Mouse (Mus musculus) MEL (cell line): ENCODE results near the gene Adamts18. TPM values are rescaled to one million over a fixed set of nuclear protein-coding genes. Genes with fewer than 3 reads are reported as not detected.

ENCODE experiments used
- DNase-seq: peaks from one replicate; pipeline ENCODE4 v3.0.0; 2011; ENCODE audit warnings: low read depth, low spot score
- H3K27ac ChIP-seq: 2 replicates; pipeline ENCODE4 v1.5.1; 2012; ENCODE audit warnings: low read depth, mild to moderate bottlenecking, control low read depth, low read length, moderate library complexity; ENCODE audit not compliant: control insufficient read depth
- H3K27me3 ChIP-seq, 2 experiments: fragments of 150-350 bp in 1 of 2; sonication (generic) in 1 of 2; 2 replicates each; pipeline ENCODE4 v1.6.1; 2012; ENCODE audit warnings: low read length in 2 of 2, mild to moderate bottlenecking in 2 of 2, improper control_type of control experiment in 1 of 2, moderate library complexity in 1 of 2; ENCODE audit not compliant: insufficient read depth in 2 of 2, control insufficient read depth in 1 of 2
- H3K36me3 ChIP-seq, 2 experiments: 2 replicates each; pipeline ENCODE4 v1.6.1; 2012 to 2014; ENCODE audit warnings: low read length in 2 of 2, improper control_type of control experiment in 1 of 2, inconsistent platforms in 1 of 2, mild to moderate bottlenecking in 1 of 2; ENCODE audit not compliant: insufficient read depth in 2 of 2, control insufficient read depth in 1 of 2
- H3K4me1 ChIP-seq, 2 experiments: fragments of 150-350 bp in 1 of 2; sonication (generic) in 1 of 2; 2 replicates each; pipeline ENCODE4 v1.6.1; 2012; ENCODE audit warnings: low read length in 2 of 2, improper control_type of control experiment in 1 of 2, mild to moderate bottlenecking in 1 of 2; ENCODE audit not compliant: insufficient read depth in 2 of 2, control insufficient read depth in 1 of 2
- H3K4me3 ChIP-seq, 2 experiments: fragments of 150-350 bp in 1 of 2; sonication (generic) in 1 of 2; 2 replicates each; pipeline ENCODE4 v1.5.1; 2012; ENCODE audit warnings: low read depth in 2 of 2, low read length in 2 of 2, mild to moderate bottlenecking in 2 of 2, moderate library complexity in 2 of 2, control low read depth in 1 of 2, improper control_type of control experiment in 1 of 2; ENCODE audit not compliant: control insufficient read depth in 1 of 2, insufficient read depth in 1 of 2
- H3K79me2 ChIP-seq: 2 replicates; pipeline ENCODE4 v1.6.1; 2012; ENCODE audit warnings: mild to moderate bottlenecking, low read length, moderate library complexity; ENCODE audit not compliant: control insufficient read depth, poor library complexity, insufficient read depth
- H3K9ac ChIP-seq: 2 replicates; pipeline ENCODE4 v1.6.1; 2012; ENCODE audit warnings: low read depth, mild to moderate bottlenecking, control low read depth, low read length, moderate library complexity; ENCODE audit not compliant: control insufficient read depth, poor library complexity, severe bottlenecking
- H3K9me3 ChIP-seq: fragments of 150-350 bp; sonication (generic); replicated peaks from 2 replicates; pipeline ENCODE4 v1.6.1; 2012; ENCODE audit warnings: mild to moderate bottlenecking, low read length, improper control_type of control experiment, moderate library complexity; ENCODE audit not compliant: insufficient read depth
- CHD1 ChIP-seq: IDR thresholded peaks from 2 replicates; pipeline ENCODE4 v1.6.1; 2012; ENCODE audit warnings: low read depth, mild to moderate bottlenecking, inconsistent platforms, low read length, improper control_type of control experiment
- CHD2 ChIP-seq: IDR thresholded peaks from 2 replicates; pipeline ENCODE4 v1.6.1; 2011; ENCODE audit warnings: low read length, improper control_type of control experiment
- CTCF ChIP-seq, 3 experiments: IDR thresholded peaks in 2 of 3; conservative IDR thresholded peaks in 1 of 3; 2 replicates each; pipeline ENCODE4 v1.5.1; 2011 to 2012; ENCODE audit warnings: low read length in 3 of 3, low read depth in 2 of 3, mild to moderate bottlenecking in 2 of 3, improper control_type of control experiment in 1 of 3, inconsistent platforms in 1 of 3, mixed read lengths in 1 of 3, moderate library complexity in 1 of 3; ENCODE audit not compliant: control insufficient read depth in 1 of 3, insufficient read depth in 1 of 3, poor library complexity in 1 of 3, severe bottlenecking in 1 of 3
- E2F4 ChIP-seq: IDR thresholded peaks from 2 replicates; pipeline ENCODE4 v1.6.1; 2011; ENCODE audit warnings: low read depth, low read length, improper control_type of control experiment, borderline replicate concordance
- ELF1 ChIP-seq: IDR thresholded peaks from 2 replicates; pipeline ENCODE4 v1.6.1; 2014; ENCODE audit warnings: low read depth, mild to moderate bottlenecking, inconsistent platforms, low read length, improper control_type of control experiment, moderate library complexity
- ETS1 ChIP-seq: IDR thresholded peaks from 2 replicates; pipeline ENCODE4 v1.6.1; 2012; ENCODE audit warnings: low read depth, mild to moderate bottlenecking, inconsistent platforms, low read length, improper control_type of control experiment, moderate library complexity
- GABPA ChIP-seq: IDR thresholded peaks from 2 replicates; pipeline ENCODE4 v1.6.1; 2012; ENCODE audit warnings: low read depth, mild to moderate bottlenecking, inconsistent platforms, low read length, improper control_type of control experiment, moderate library complexity
- JUND ChIP-seq: IDR thresholded peaks from 2 replicates; pipeline ENCODE4 v1.6.1; 2011; ENCODE audit warnings: low read depth, mild to moderate bottlenecking, improper control_type of control experiment, low read length
- KAT2A ChIP-seq: conservative IDR thresholded peaks from 2 replicates; pipeline ENCODE4 v1.6.1; 2012; ENCODE audit warnings: low read depth, low read length, improper control_type of control experiment, inconsistent platforms
- MAFK ChIP-seq: IDR thresholded peaks from 2 replicates; pipeline ENCODE4 v1.6.1; 2011; ENCODE audit warnings: low read depth, mild to moderate bottlenecking, low read length, improper control_type of control experiment, borderline replicate concordance
- MAX ChIP-seq: IDR thresholded peaks from 2 replicates; pipeline ENCODE4 v1.6.1; 2011; ENCODE audit warnings: low read length, improper control_type of control experiment
- MAZ ChIP-seq: IDR thresholded peaks from 2 replicates; pipeline ENCODE4 v1.6.1; 2012; ENCODE audit warnings: low read depth, mild to moderate bottlenecking, inconsistent platforms, low read length, improper control_type of control experiment
- MEF2A ChIP-seq: IDR thresholded peaks from 2 replicates; pipeline ENCODE4 v1.6.1; 2014; ENCODE audit warnings: low read depth, mild to moderate bottlenecking, inconsistent platforms, low read length, improper control_type of control experiment; ENCODE audit not compliant: poor library complexity, insufficient replicate concordance, severe bottlenecking; ENCODE audit errors: extremely low read depth
- MXI1 ChIP-seq: IDR thresholded peaks from 2 replicates; pipeline ENCODE4 v1.6.1; 2011; ENCODE audit warnings: mild to moderate bottlenecking, low read depth, low read length, improper control_type of control experiment
- NELFE ChIP-seq: IDR thresholded peaks from 2 replicates; pipeline ENCODE4 v1.6.1; 2011; ENCODE audit warnings: low read depth, low read length, improper control_type of control experiment
- POLR2A ChIP-seq, 2 experiments: IDR thresholded peaks; 2 replicates each; pipeline ENCODE4 v1.6.1; 2011 to 2012; ENCODE audit warnings: low read length in 2 of 2, mild to moderate bottlenecking in 2 of 2, control low read depth in 1 of 2, improper control_type of control experiment in 1 of 2, low read depth in 1 of 2, moderate library complexity in 1 of 2; ENCODE audit not compliant: control insufficient read depth in 1 of 2, insufficient read depth in 1 of 2, poor library complexity in 1 of 2
- POLR2AphosphoS2 ChIP-seq: IDR thresholded peaks from 2 replicates; pipeline ENCODE4 v1.6.1; 2011; ENCODE audit warnings: low read length, improper control_type of control experiment
- RAD21 ChIP-seq: IDR thresholded peaks from 2 replicates; pipeline ENCODE4 v1.6.1; 2011; ENCODE audit warnings: mild to moderate bottlenecking, low read depth, low read length, improper control_type of control experiment
- RCOR1 ChIP-seq: IDR thresholded peaks from 2 replicates; pipeline ENCODE4 v1.6.1; 2012; ENCODE audit warnings: low read depth, mild to moderate bottlenecking, inconsistent platforms, low read length, improper control_type of control experiment
- SIN3A ChIP-seq: IDR thresholded peaks from 2 replicates; pipeline ENCODE4 v1.6.1; 2012; ENCODE audit warnings: low read length, improper control_type of control experiment, inconsistent platforms
- TAL1 ChIP-seq: IDR thresholded peaks from 2 replicates; pipeline ENCODE4 v1.6.1; 2012; ENCODE audit warnings: mild to moderate bottlenecking, inconsistent platforms, low read length, moderate library complexity, mixed read lengths
- TBP ChIP-seq: IDR thresholded peaks from 2 replicates; pipeline ENCODE4 v1.8.0; 2011; ENCODE audit warnings: low read depth, low read length, improper control_type of control experiment
- TCF12 ChIP-seq: IDR thresholded peaks from 2 replicates; pipeline ENCODE4 v1.6.1; 2014; ENCODE audit warnings: low read depth, mild to moderate bottlenecking, inconsistent platforms, low read length, improper control_type of control experiment, moderate library complexity
- USF1 ChIP-seq: IDR thresholded peaks from 2 replicates; pipeline ENCODE4 v1.6.1; 2014; ENCODE audit warnings: low read depth, mild to moderate bottlenecking, inconsistent platforms, low read length, improper control_type of control experiment, moderate library complexity
- ZC3H11A ChIP-seq: IDR thresholded peaks from 2 replicates; pipeline ENCODE4 v1.6.1; 2012; ENCODE audit warnings: low read depth, mild to moderate bottlenecking, inconsistent platforms, low read length, improper control_type of control experiment
- ZKSCAN1 ChIP-seq: IDR thresholded peaks from 2 replicates; pipeline ENCODE4 v1.6.1; 2012; ENCODE audit warnings: low read depth, mild to moderate bottlenecking, inconsistent platforms, low read length, improper control_type of control experiment, moderate library complexity
- ZMIZ1 ChIP-seq: IDR thresholded peaks from 2 replicates; pipeline ENCODE4 v1.6.1; 2012; ENCODE audit warnings: low read depth, mild to moderate bottlenecking, inconsistent platforms, low read length, improper control_type of control experiment, moderate library complexity
- ZNF384 ChIP-seq: IDR thresholded peaks from 2 replicates; pipeline ENCODE4 v1.6.1; 2012; ENCODE audit warnings: low read depth, mild to moderate bottlenecking, inconsistent platforms, low read length, improper control_type of control experiment
- polyA plus RNA-seq, 2 experiments: library from polyadenylated mRNA; stranded (reverse) in 1 of 2; unstranded in 1 of 2; fragments of >175 nt in 1 of 2; fragments of >200 nt in 1 of 2; gene quantifications; 2 replicates each; pipeline versions ENCODE4 v1.2.1 to v1.2.4; 2012; ENCODE audit warnings: low replicate concordance in 2 of 2, low read depth in 1 of 2; ENCODE audit not compliant: insufficient read length in 2 of 2, insufficient read depth in 1 of 2, missing spikeins in 1 of 2
- total RNA-seq: library from RNA; depleted of rRNA; stranded (reverse); fragments of 300-350 nt; gene quantifications from 2 replicates; pipeline ENCODE4 v1.2.3, GENCODE M21; 2012

The Adamts18 gene
- total and polyA plus RNA-seq, 3 experiments: not detected

DNA sequence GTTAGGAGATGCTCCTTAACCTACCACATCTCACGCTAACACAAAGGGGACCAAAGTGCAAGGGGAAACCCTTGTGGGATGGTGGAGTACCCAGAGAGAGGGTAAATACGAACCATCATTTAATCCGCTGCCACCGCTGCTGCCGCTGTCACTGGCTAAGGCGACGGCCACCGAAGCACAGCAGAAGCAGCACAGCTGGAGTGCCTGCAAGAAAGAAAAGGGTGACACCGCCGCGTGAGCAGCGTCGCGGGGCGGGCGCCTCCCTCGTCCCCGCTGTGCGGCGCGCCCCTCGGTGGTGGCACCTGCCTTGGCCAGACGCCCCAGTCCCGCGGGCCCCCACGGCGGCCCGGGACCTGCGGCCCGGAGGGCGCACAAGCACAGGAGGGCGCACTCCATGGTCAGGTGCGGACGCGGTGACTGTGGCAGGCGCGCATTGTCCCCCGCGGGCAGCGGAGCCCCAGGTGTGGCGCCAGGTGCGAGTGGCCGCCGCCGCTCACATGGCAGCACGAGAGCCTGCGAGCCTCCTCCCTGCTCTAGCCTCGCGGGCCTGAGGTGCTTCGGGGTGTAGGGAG, 371 bp downstream of the Adamts18 start:
- TF ChIP-seq NELFE (no peak), RAD21 (no peak), E2F4 (no peak), USF1 (no peak), GABPA (no peak), POLR2AphosphoS2 (no peak), ELF1 (no peak), ZNF384 (no peak), ETS1 (no peak), MAX (no peak), POLR2A (IDR thresholded peaks at IDR 0.05; ENCODE audit: control insufficient read depth in 1 of 2, insufficient read depth in 1 of 2, low read depth in 1 of 2, low read length in 2 of 2, poor library complexity in 1 of 2) (no peak), JUND (no peak), MAFK (no peak), MXI1 (no peak), TAL1 (no peak), CHD1 (no peak), TBP (no peak), MAZ (no peak), ZMIZ1 (no peak)
- TF ChIP-seq, all 39 proteins: peak for 0
- Histone ChIP-seq H3K36me3 (no peaks in the 10 kb centered on the region), H3K79me2 (no peaks in the 10 kb centered on the region), H3K27me3 (no peaks in the 10 kb centered on the region), H3K27ac (no peak overlapping the region), H3K9me3 (no peaks in the 10 kb centered on the region), H3K4me3 (no peak overlapping the region), H3K9ac (no peak overlapping the region), H3K4me1 (no peaks in the 10 kb centered on the region)
- DNase-seq: no peak

- Histone ChIP-seq H3K36me3 (no peaks in the 10 kb centered on the region), H3K79me2 (no peaks in the 10 kb centered on the region), H3K4me3 (no peak overlapping the region), H3K27me3 (no peaks in the 10 kb centered on the region), H3K9ac (no peak overlapping the region), H3K27ac (no peak overlapping the region), H3K9me3 (no peaks in the 10 kb centered on the region), H3K4me1 (no peaks in the 10 kb centered on the region)
- DNase-seq: no peak
- TF ChIP-seq E2F4: no peak
- TF ChIP-seq GABPA: no peak
- TF ChIP-seq RCOR1: no peak
- no peak for TF ChIP-seq POLR2A (IDR thresholded peaks at IDR 0.05; ENCODE audit: control insufficient read depth in 1 of 2, insufficient read depth in 1 of 2, low read depth in 1 of 2, low read length in 2 of 2, poor library complexity in 1 of 2)
- TF ChIP-seq ZNF384: no peak
- no peak for TF ChIP-seq RAD21
- TF ChIP-seq ZC3H11A: no peak
- TF ChIP-seq SIN3A: no peak
- no peak for TF ChIP-seq JUND
- TF ChIP-seq CTCF (IDR thresholded peaks at IDR 0.05 in 2 of 3, conservative IDR thresholded peaks at IDR 0.05 in 1 of 3; ENCODE audit: control insufficient read depth in 1 of 3, insufficient read depth in 1 of 3, low read depth in 2 of 3, low read length in 3 of 3, poor library complexity in 1 of 3, severe bottlenecking in 1 of 3): no peak
- TF ChIP-seq ZKSCAN1: no peak
- no peak for TF ChIP-seq MEF2A
- no peak for TF ChIP-seq MXI1
- no peak for TF ChIP-seq USF1
- TF ChIP-seq TBP: no peak
- no peak for TF ChIP-seq TCF12
- no peak for TF ChIP-seq KAT2A
- no peak for TF ChIP-seq CHD2
These were observed 895 bp downstream of the Adamts18 start for GRCm38 (mm10) chr8:113847606-113848080.
